Mouse (Mus musculus): Measurements from ENCODE around the gene 9430038I01Rik.

The 9430038I01Rik gene

DNA sequence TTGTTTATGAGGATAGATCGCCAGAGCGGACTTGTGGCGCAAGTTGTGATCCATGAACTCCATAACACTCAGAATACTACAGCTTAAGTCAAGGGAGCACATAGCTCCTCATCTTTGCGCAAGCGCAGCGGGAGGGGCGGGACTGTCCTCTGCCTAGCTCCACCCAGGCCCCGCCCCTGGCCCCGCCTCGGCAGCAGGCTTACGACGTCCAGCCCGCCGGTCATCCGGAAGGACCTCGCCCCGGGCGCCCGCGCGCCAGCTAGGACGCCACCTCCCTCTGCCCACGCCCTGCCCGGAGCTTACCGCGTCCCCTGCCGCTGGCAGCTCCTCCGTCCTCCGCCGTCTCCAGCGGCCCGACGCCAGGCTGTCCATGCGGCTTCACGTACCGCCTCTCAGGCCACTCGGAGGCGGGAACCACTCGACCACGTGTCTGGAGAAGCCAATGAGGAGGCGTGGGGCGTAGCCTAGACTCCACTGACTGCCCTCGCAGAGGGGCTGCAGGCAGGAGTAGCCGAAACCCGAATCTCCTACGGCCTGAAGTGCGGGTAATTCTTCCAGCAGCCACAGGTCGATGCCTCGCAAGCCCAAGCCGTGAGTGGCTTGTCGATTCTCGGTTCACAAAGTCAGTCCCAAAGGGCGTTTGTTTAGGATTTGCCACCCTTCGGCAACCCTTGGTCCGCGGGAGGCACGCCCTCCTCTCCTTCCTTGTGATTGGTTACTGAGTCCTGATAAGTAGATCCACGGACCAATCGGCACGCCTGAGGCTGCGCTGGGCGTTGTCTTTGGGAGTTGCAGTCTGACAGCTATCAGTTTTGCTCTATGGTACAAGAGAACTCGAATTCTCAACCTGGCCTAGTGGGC is at the start of gene 9430038I01Rik:
Gene 9430038I01Rik, minus strand, starts transcription at position 426 of the 861 bp plus-strand sequence.
- TF ChIP-seq GATA4 (IDR thresholded peaks at IDR 0.05; ENCODE audit: insufficient replicate concordance, low read length): peak; percentile 83; the same call in 1 of the 2 replicates

DNA sequence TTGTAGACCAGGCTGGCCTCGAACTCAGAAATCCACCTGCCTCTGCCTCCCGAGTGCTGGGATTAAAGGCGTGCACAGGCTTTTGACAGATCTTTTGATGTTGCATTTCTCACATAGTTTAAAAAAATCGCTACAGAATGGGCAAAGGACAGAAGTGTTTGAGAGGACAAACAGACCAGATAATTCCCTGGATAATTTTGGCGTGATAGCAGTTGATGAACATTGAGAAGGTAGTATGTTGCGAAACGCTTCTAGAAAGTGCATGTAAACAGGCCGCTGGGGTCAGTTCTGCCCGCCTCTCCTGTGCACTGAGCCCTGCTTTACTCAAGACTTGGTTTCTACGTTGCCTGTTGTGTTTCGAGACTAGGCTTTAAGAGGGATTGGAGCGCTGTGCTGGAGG is 34.8 kb upstream of the 9430038I01Rik start:
- TF ChIP-seq GATA4 (IDR thresholded peaks at IDR 0.05; ENCODE audit: insufficient replicate concordance, low read length): no peak

DNA sequence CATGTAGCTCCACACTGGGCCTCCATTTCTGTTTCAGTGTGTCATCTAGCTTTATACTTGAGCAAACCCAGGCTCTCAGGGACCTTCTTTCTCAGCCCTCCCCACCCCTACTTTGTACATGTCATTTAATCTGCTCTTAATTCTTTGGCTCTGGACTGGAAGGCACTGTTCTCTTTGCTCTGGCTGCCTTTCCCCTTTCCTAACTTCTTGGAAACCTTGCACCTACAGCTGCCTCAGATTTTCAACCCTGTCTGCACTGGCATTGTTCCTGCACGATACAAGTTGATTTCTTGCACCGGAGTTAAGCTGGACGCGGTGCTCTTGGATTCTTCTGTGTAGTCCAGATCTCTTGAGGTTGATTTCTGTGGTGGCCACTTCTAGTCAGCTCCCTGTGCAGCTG is 32.4 kb upstream of the 9430038I01Rik start:
- TF ChIP-seq GATA4 (IDR thresholded peaks at IDR 0.05; ENCODE audit: insufficient replicate concordance, low read length): no peak

DNA sequence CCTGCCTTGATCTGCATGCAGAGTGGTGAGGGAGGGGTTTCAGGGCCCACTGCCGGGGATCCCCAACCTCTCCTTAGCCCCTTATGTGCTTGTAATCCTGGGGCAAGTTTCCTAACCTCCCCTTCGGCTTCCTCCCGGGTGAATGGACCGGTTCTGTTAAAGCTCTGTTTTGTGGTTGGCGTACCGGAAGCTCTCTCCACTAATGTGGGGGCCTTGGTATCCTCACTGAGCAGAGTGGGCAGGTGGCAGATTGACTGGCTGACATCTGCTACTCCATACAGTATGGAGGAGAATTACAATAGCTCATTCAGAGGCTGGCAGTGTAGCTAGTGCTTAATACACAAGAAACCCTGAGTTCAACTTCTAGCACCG is 27.6 kb upstream of the 9430038I01Rik start:
- TF ChIP-seq GATA4 (IDR thresholded peaks at IDR 0.05; ENCODE audit: insufficient replicate concordance, low read length): no peak

DNA sequence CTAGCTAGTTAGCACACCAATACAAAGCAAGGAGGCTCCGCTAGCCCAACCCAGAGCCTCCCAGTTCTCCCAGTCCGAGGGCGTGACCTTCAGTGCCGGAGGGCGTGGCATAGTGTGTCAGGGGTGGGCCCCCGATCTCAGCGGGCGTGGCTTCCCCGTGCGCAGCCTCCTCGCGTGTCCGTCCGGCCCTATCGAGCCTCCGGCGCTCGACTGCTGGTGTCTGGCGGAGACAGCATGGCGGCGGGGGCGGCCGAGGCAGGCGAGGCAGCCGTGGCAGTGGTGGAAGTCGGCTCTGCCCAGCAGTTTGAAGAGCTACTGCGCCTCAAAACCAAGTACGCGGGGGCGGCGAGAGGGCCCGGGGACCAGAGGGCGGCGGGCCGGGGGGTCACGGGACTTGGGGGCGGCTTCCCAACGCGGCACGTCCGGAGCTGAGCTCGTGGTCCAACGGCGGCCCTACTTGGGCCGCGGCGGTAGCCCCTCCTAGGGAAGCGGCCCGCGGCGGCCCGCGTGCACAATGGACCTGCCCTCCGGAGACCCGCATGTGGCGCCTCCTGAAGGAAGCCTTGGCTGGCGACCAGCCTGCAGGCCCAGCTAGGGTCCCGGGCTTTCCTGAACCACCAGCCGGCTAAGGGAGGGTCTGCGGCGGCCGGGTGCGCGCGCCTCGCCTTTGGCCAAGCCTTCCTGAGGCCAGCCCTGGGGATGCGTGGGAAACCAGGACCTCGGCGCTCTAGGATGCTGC is 27.0 kb upstream of the 9430038I01Rik start, which contains the start of gene Glrx3:
Gene Glrx3, plus strand, starts transcription at position 175 of the 739 bp plus-strand sequence.
- TF ChIP-seq GATA4 (IDR thresholded peaks at IDR 0.05; ENCODE audit: insufficient replicate concordance, low read length): peak; percentile 61; the same call in 1 of the 2 replicates

DNA sequence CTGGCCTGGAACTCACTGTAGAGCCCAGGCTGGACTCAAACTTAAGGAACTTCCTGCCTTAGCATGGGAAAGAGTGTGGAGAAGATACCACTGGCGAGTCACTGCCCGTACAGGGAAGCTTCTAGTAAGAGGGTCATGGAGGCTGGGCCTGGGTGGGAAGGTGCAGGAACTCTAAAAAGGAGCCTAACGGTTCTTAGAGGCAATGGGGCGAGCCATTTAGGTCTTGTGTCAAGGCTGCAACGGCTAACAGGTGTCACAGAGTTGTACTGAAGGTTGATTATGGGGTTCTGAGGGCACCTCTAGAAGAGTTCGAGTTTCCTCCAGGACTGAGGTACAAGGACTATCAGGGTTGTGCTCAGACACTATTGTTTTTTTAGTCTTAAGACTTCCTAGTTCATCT is 26.3 kb upstream of the 9430038I01Rik start:
- TF ChIP-seq GATA4 (IDR thresholded peaks at IDR 0.05; ENCODE audit: insufficient replicate concordance, low read length): no peak

DNA sequence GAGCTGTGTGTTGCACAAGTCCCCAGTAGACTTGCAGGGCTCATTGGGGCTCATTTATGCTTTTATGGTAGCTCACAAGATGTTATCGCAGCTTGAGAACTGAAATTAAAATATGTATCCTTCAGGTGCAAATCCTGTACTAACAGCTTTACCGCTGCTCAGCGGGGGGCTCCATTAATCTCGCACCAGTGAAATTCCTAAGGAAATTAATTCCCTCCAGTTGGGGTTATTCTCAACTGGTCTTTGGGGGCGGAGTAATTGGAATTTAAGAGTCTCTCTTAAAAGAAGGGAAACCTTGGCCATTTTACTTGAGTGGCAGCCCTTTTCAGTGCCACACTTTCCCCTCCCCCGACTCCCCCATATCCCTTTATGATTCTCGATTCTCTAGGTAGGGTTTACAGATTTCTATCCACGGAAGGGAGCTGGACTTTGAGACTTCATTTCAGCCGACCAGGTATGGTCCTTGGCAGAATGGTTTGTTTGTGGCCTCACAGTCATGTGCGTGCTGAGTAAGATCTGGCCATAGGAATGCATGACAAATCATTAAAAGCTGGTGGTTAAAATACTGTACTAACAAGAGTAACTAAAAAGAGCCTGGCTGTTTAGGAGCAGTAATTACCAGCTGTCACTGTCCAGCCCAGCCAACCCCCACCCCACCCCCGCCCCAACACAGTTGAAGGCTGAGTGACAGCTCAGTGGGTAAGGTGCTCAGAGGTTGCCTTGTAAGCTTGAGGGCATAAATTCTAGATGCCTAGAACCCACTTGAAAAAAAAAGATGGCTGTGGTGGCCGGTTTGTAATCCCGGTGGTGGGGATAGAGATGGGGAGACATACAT is 21.4 kb upstream of the 9430038I01Rik start:
- no peak for TF ChIP-seq GATA4 (IDR thresholded peaks at IDR 0.05; ENCODE audit: insufficient replicate concordance, low read length)

DNA sequence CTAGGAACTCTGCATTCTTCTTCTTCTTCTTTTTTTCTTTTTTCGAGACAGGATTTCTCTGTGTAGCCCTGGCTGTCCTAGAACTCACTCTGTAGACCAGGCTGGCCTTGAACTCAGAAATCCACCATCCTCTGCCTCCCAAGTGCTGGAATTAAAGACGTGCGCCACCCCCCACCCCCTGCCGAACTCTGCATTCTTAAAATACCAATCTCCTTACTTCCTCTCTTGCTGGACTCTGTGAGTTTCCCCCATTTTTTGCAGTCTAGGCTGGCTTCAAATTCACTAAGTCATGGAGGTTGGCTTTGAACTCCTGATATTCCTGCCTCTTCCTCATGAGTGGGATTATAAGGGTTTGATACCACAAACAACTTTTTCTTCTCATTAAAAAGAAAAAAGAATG is 16.1 kb upstream of the 9430038I01Rik start:
- TF ChIP-seq GATA4 (IDR thresholded peaks at IDR 0.05; ENCODE audit: insufficient replicate concordance, low read length): no peak

DNA sequence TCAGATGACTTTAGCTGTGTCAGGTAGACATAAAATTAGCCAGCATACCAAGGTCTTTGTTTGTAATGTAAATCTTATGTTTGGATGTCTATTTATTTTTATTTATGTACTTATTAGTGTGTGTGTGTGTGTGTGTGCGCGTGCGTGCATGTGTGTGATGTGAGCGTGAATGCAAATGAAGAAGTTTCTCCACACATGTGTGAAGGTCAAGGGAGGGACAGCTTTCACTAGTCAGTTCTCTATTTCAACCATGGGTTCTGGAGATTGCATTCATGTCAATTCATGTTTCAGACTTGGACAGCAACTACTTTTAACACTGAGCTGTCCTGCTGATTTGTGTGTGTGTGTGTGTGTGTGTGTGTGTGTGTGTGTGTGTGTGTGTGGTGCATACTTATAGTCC is 10.7 kb upstream of the 9430038I01Rik start:
- no peak for TF ChIP-seq GATA4 (IDR thresholded peaks at IDR 0.05; ENCODE audit: insufficient replicate concordance, low read length)

DNA sequence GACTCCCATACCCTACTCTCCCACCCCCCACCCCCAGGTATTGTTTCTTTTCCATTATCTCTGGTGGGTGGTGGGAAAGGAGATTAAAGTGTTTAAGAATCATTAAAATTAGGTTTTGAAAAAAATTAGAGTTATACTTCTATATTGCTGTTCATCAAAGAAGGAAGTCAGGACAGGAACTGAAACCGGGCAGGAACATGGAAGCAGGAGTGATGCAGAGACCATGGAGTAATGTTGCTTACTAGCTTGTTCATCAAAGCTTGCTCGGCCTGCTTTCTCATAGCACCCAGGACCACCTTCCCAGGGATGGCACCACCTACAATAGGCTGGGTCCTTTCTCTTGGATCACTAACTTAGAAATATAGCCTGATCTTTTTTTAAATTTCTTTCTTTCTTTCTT is 10.0 kb upstream of the 9430038I01Rik start:
- no peak for TF ChIP-seq GATA4 (IDR thresholded peaks at IDR 0.05; ENCODE audit: insufficient replicate concordance, low read length)

DNA sequence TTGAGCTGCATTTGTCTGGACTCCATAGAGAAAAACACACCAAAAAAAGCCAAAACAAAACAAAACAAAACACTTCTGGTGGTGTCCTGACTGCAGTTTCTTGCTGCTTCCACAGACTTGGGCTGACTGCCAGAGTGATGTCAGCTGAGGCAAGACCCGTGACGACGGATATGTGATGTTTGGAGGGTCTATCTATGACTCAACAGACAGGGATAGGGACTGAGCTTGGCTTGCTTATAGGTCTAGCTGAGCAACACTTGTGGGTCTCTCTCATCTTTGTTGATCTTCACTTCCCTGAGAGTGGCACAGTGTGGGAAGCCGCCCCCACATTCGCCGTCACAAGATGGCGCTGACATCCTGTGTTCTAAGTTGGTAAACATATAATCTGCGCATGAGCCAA is 4.1 kb upstream of the 9430038I01Rik start:
- no peak for TF ChIP-seq GATA4 (IDR thresholded peaks at IDR 0.05; ENCODE audit: insufficient replicate concordance, low read length)

DNA sequence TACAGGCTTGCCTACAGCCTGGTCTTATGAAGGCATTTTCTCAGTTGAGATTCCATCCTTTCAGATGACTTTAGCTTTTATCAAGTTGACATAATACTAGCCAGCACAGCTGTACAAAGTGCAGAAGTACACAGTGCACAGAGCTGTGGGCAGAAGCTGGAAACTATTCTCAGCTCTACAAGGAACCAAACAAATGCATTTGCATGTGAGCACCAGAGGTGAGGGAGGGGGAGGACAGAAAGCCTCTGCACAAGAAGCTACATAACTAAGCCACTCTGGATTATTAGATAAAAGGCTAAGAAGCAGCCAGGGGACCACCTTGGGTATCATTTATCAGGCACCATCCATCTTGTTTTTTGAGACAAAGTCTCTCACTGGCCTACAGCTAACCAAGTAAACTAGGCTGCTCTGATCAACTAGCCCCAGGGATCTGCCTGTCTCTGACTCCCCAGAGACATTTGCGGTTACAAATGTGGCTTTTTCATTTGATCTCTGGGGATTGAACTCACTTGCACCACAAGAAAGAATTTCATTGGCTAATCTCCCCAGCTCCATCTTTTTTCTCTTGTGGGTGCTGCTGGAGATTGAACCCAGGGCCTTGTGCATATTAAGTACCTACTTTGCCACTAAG is 3.0 kb downstream of the 9430038I01Rik start:
- no peak for TF ChIP-seq GATA4 (IDR thresholded peaks at IDR 0.05; ENCODE audit: insufficient replicate concordance, low read length)

DNA sequence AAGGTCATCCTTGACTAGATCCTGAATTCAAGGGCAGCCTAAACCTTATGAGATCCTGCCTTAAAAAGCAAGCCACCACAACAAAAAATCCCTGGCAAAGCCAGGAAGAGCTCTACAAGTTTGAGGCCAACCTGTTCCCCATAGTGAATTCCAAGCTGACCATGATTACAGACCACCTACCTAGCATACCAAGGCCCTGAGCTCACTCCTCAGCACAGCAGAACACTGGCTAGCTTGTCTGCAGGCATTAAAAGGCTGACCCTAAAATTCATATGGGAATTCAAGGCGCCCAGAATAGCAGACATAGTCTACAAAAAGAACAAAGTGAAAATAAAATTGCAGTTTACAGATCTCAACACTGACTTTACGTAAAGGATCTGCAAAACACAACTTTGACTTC is 6.4 kb downstream of the 9430038I01Rik start:
- no peak for TF ChIP-seq GATA4 (IDR thresholded peaks at IDR 0.05; ENCODE audit: insufficient replicate concordance, low read length)

DNA sequence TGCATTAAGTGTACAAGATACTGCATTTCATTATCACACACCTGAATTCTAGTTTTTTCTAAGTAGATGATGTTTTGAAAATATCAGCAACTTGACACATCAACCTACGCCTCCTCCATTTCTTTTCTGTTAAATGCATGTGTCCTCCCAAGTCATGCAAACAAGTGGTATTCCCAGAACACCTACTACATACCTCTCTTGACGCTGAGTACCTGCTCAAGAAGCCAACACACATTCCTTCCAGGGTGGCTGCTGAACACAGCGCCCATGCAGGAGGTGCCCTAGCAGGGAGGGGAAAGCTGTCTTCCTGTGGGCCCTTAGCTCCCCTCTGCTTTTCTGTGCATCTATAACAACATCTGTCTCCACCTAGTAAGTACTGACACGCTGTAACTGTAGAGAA is 11.6 kb downstream of the 9430038I01Rik start:
- TF ChIP-seq GATA4 (IDR thresholded peaks at IDR 0.05; ENCODE audit: insufficient replicate concordance, low read length): no peak
